Comparison of ENCODE assay signal across 10 mouse cellular contexts in genomic region chr2:130246912-130247311, GRCm38 (mm10). TPM values are rescaled to one million over a fixed set of nuclear protein-coding genes. Genes with fewer than 3 reads are reported as not detected.
DNase-seq lines count a peak whose midpoint lies in the region; ATAC-seq and TF ChIP-seq lines count a peak whose summit lies in the region.
"Had no signal": no experiment of that assay in that cellular context is flagged by ENCODE, and none has a peak within 500 bp of the region (broad histone marks: within the 10 kb centered on the region; RNA-seq: fewer than 3 reads in every experiment).

No protein-coding gene starts in this region.

- ATAC-seq in CD4-positive, CD25-positive, alpha-beta regulatory T cell, adult 4 months: no peak
- ATAC-seq in kidney, embryonic 16.5 days (ENCODE audit: low FRiP score, low TSS enrichment): no peak
- no peak for ATAC-seq in G1E (ENCODE audit: extremely low read depth, insufficient number of reproducible peaks, low FRiP score, poor library complexity, severe bottlenecking)

- H3K27me3 ChIP-seq in kidney, embryonic 16.5 days (ENCODE audit: insufficient read depth, low read length): no peaks in the 10 kb centered on the region
- H3K27me3 ChIP-seq in G1E (ENCODE audit: insufficient read depth, low read length): peaks cover 19% of the 10 kb centered on the region

- peak; percentile 53 for DNase-seq in CD4-positive, CD25-positive, alpha-beta regulatory T cell, adult 2 months (ENCODE audit: low read depth, low spot score)
- DNase-seq in kidney, adult 18-20 months: peak; percentile 21
- peak; percentile 9 for DNase-seq in G1E (ENCODE audit: low spot score)
- peak; percentile 38 for DNase-seq in embryo, embryonic 11.5 days (ENCODE audit: low read depth, low spot score)
- peak; percentile 3 for DNase-seq in left cerebral cortex, postnatal 4 days
- peak; percentile 21 for DNase-seq in thymus, postnatal 4 days

- no peak overlapping the region for H3K27ac ChIP-seq in kidney, embryonic 16.5 days (ENCODE audit: low read length)

- intact Hi-C loops in left cerebral cortex, postnatal 4 days (cut with DNase I): loop anchor here (5.0 to 10.0 kb wide), 2 partner anchors 65 to 172 kb away; no protein-coding TSS in a partner anchor

- no peak overlapping the region for H3K9ac ChIP-seq in kidney, embryonic 16.5 days (replicated peaks; ENCODE audit: low read length)

- no peak overlapping the region for H3K4me2 ChIP-seq in kidney, embryonic 16.5 days (replicated peaks; ENCODE audit: low read depth, low read length)

- no peaks in the 10 kb centered on the region for H3K4me1 ChIP-seq in kidney, embryonic 16.5 days (ENCODE audit: insufficient read depth, low read length)
- no peaks in the 10 kb centered on the region for H3K4me1 ChIP-seq in G1E (ENCODE audit: insufficient read depth, low read depth, low read length)

- WGBS in kidney, embryonic 16.5 days: 50% methylated on average over 9 of the region's 9 CpGs

- no peak overlapping the region for H3K4me3 ChIP-seq in kidney, embryonic 16.5 days (ENCODE audit: low read length)
- no peak overlapping the region for H3K4me3 ChIP-seq in G1E (ENCODE audit: low read depth, low read length)

- TF ChIP-seq CTCF in G1E (IDR thresholded peaks at IDR 0.05; ENCODE audit: low read depth, low read length): no peak

- H3K9me3 ChIP-seq in kidney, embryonic 16.5 days (ENCODE audit: low read length): no peaks in the 10 kb centered on the region
- no peaks in the 10 kb centered on the region for H3K9me3 ChIP-seq in G1E (replicated peaks)

- H3K36me3 ChIP-seq in kidney, embryonic 16.5 days (ENCODE audit: insufficient read depth, low read length): no peaks in the 10 kb centered on the region
- no peaks in the 10 kb centered on the region for H3K36me3 ChIP-seq in G1E (replicated peaks)

RNA-seq across cellular contexts. Expression of gene Nop56, which starts 27.3 kb away (rescaled TPM):
- 100 to 1,000 TPM; 390 to 407 TPM for polyA plus RNA-seq in CD4-positive, CD25-positive, alpha-beta regulatory T cell, adult 4 months (2017; shearing (Covaris generic))
- 310 and 313 TPM in 2 replicates for polyA plus RNA-seq in kidney, embryonic 16.5 days (2015; fragmentation: Nextera tagmentation; extraction: Ambion mirVana)
- 673 and 768 TPM in 2 replicates for total RNA-seq in G1E (2014; fragmentation: Nextera tagmentation)
- total RNA-seq in G1E (2017): 325 and 381 TPM in 2 replicates
- 92.9 and 102 TPM in 2 replicates for polyA plus RNA-seq in G1E (2012)
- 100 to 1,000 TPM; 187 to 188 TPM for total RNA-seq in left cerebral cortex, postnatal 4 days (2021)

RNA-seq across cellular contexts. Expression of gene Idh3b, which starts 37.4 kb away (rescaled TPM):
- polyA plus RNA-seq in CD4-positive, CD25-positive, alpha-beta regulatory T cell, adult 4 months (2017; shearing (Covaris generic)): 100 to 1,000 TPM; 142 to 200 TPM
- polyA plus RNA-seq in kidney, embryonic 16.5 days (2015; fragmentation: Nextera tagmentation; extraction: Ambion mirVana): 227 and 246 TPM in 2 replicates
- total RNA-seq in G1E (2014; fragmentation: Nextera tagmentation) (381 and 449 TPM in 2 replicates), G1E (2017) (171 and 172 TPM in 2 replicates)
- 118 and 132 TPM in 2 replicates for polyA plus RNA-seq in G1E (2012)
- 100 to 1,000 TPM; 143 to 150 TPM for total RNA-seq in left cerebral cortex, postnatal 4 days (2021)

RNA-seq across cellular contexts. Expression of gene Ebf4, which starts 48.1 kb away (rescaled TPM):
- polyA plus RNA-seq in CD4-positive, CD25-positive, alpha-beta regulatory T cell, adult 4 months (2017; shearing (Covaris generic)): not detected
- polyA plus RNA-seq in kidney, embryonic 16.5 days (2015; fragmentation: Nextera tagmentation; extraction: Ambion mirVana): 2.1 and 2.3 TPM in 2 replicates
- total RNA-seq in G1E (2014; fragmentation: Nextera tagmentation) (0.49 and 0.83 TPM in 2 replicates), G1E (2017) (0.06 TPM in 1 of 2 replicates, not detected in the other)
- polyA plus RNA-seq in G1E (2012): not detected in 2 replicates
- total RNA-seq in left cerebral cortex, postnatal 4 days (2021): 10 to 100 TPM; 11.7 to 16.5 TPM

RNA-seq across cellular contexts. Expression of gene Tmc2, which starts 51.9 kb away (rescaled TPM):
- not detected for polyA plus RNA-seq in CD4-positive, CD25-positive, alpha-beta regulatory T cell, adult 4 months (2017; shearing (Covaris generic))
- polyA plus RNA-seq in kidney, embryonic 16.5 days (2015; fragmentation: Nextera tagmentation; extraction: Ambion mirVana): not detected in 2 replicates
- not detected in 2 replicates for total RNA-seq in G1E (2014; fragmentation: Nextera tagmentation)
- 0.05 and 0.06 TPM in 2 replicates for total RNA-seq in G1E (2017)
- polyA plus RNA-seq in G1E (2012): not detected in 2 replicates
- not detected for total RNA-seq in left cerebral cortex, postnatal 4 days (2021)
- polyA plus RNA-seq: C2C12; gonadal fat pad, adult 2 months had no signal

Comparison
In these comparisons a context has a peak if more than half of its experiments do, and no peak if none do; other contexts are left out.
1. DNase-seq: peak in every context shown above with its lines; median percentile 53 in CD4-positive, CD25-positive, alpha-beta regulatory T cell, adult 2 months; 38 in embryo, embryonic 11.5 days; 21 in kidney, adult 18-20 months; 21 in thymus, postnatal 4 days; 9 in G1E; 3 in left cerebral cortex, postnatal 4 days.